Mouse (Mus musculus) thymus, postnatal 36 days (tissue): ENCODE data around the gene Inka2.

Experiments
- DNase-seq, 2 experiments: peaks; one replicate each; pipeline ENCODE4 v3.0.0; 2022; ENCODE audit warnings: mixed read lengths in 2 of 2

Gene Inka2

DNA sequence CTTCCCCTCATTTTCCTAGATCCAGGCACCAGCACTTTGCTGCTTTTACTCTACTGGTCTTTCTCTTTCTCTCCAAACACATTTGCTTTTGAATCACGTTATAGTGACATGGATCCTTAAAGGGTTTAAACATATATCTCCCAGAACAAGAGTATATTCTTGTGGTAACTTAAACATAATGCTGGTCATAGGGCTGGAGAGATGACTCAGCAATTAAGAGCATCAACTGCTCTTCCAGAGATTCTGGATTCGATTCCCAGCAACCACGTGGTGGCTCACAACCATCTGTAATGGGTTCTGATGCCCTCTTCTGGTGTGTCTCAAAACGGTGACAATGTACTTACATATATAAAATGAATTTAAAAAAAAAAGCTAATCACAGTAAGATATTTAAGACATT, 28.0 kb downstream of the Inka2 start:
- DNase-seq = no peak

DNA sequence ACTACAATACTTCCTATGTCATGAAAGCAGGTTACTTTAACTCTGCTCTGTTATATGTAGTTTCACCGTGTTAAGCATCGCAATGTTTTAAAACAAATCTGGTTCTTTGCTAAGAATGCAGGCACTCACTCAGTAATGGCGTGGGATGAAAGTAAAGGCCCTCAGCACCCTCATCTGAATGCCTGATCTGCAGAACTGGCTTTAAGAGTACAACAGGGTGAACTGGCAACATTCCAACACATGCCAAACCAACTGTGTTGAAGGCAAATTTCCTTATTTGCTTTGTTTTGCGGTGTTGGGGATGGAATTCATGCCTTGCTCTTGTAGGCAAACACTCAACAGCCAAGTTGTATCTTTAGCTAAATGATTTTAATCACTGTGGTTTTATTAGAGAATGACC, 29.1 kb downstream of the Inka2 start:
- no peak for DNase-seq

- DNase-seq = no peak
Measured at GRCm38 (mm10) chr3:105735285-105735684, 30.9 kb downstream of the Inka2 start.

DNA sequence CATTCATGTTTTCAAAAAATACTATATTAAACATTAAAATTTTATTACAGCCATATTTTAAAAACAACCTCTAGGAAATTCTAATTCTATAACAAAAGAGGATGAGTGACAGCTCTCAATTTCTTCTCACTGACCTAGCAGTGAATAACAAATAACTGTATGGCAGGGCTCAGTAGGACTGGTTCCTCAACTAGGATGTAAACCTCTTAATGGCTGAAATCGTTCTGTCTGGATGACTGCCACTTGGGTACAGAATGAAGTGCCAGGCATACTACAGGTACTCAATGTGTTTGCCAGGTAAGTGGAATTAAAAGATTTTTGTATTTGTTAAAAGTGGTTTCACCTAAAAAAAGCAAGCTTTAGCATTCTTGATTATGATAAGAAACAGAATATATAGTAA, 31.7 kb downstream of the Inka2 start:
- DNase-seq = no peak

DNA sequence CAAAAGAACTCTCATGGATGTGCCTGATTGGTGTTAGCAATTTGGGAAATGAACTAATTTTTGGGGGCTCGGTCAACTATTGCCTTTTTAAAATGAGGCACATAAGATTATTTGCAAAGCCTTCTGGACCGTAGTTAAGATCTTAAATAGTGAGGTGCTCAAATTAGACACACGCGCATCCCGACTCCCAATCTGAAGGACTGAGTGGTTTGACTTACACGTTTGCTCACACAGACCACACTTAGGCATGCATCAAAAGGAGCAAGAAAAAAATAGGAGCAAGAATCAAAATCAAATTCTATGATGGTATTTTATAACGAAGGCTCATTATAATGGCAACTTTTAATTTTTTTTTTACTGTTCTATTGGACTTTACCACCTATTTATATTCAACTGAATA, 32.7 kb downstream of the Inka2 start:
- DNase-seq = no peak

GRCm38 (mm10) chr3:105737666-105738065, 33.3 kb downstream of the Inka2 start:
- DNase-seq = no peak

DNA sequence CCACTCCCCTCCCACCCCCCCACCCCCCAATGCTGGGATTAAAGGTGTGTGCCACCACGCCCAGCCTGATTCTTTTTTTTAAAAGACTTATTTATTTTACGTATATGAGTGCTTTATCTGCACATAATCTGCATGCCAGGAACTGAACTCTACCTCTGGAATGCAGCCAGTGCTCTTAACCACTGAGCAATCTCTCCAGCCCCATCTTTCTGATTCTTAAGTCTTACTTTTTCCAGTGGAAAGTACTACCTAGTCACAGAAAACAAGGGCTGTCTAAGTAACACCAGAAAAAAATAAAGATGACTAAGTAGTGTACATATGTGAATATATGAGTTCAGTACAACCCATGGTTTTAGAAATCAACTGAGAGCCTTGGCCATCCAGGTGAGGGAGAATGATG, 42.1 kb downstream of the Inka2 start:
- no peak for DNase-seq

DNA sequence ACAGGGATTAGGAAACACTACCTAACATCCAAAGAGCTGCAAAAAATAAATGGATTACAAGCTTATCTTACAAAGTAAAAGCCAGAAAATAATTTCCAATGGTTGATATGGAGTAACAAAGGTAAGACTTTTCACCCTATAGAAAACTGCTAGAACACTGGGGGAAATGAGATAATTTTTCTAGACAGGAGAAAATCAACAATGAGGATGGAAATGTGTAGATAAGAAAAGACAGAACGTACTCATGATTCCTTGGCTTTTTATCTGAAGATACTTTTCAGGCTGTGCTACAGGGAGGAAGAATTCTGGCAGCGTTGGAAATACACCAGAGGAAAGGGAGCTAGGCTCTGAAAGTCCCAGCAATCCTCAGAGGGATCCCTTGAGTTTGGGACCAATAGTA, 46.4 kb downstream of the Inka2 start:
- no peak for DNase-seq

- no peak for DNase-seq
Measured at GRCm38 (mm10) chr3:105754184-105754583, 49.8 kb downstream of the Inka2 start.

GRCm38 (mm10) chr3:105755123-105755522, 50.7 kb downstream of the Inka2 start:
- no peak for DNase-seq

DNA sequence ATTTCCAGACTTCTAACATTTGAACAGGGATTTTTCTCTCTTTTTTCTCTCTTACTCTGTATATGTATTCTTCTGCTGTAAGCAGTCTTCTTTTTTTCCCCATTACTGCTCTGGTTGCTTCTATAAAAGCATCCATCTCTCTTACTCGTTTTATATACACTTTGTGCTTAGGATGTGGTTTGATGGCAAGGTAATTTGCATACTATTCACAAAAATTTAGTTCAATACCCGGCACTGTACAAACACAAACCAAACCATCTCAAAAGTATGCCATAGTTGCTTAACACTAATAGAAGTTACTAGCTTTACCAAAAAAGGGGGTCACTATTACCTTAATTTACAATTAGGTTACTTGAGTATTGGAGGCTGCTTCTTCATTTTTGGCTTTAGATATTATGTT, 52.1 kb downstream of the Inka2 start:
- no peak for DNase-seq

GRCm38 (mm10) chr3:105757323-105758083, 53.1 kb downstream of the Inka2 start:
- DNase-seq = no peak

GRCm38 (mm10) chr3:105758098-105758497, 53.7 kb downstream of the Inka2 start:
- DNase-seq = no peak

DNA sequence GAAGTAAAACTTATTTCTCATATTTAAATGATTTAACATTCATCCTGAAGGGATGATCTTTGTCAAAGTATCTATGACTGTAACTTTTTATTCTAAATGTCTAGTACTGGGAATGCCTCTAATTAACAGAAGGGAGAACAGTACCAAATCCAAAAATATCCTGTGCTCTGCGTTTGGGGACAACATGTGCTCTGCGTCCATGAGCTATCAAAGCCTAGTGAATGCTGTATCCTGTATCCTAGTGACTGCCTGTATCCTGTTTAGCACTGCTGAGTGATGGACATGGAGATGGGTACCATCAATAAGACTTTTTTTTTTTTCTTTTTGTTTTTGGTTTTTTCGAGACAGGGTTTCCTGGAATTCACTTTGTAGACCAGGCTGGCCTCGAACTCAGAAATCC, 54.3 kb downstream of the Inka2 start:
- DNase-seq = no peak

- DNase-seq = no peak
Measured at GRCm38 (mm10) chr3:105760063-105760462, 55.7 kb downstream of the Inka2 start.

DNA sequence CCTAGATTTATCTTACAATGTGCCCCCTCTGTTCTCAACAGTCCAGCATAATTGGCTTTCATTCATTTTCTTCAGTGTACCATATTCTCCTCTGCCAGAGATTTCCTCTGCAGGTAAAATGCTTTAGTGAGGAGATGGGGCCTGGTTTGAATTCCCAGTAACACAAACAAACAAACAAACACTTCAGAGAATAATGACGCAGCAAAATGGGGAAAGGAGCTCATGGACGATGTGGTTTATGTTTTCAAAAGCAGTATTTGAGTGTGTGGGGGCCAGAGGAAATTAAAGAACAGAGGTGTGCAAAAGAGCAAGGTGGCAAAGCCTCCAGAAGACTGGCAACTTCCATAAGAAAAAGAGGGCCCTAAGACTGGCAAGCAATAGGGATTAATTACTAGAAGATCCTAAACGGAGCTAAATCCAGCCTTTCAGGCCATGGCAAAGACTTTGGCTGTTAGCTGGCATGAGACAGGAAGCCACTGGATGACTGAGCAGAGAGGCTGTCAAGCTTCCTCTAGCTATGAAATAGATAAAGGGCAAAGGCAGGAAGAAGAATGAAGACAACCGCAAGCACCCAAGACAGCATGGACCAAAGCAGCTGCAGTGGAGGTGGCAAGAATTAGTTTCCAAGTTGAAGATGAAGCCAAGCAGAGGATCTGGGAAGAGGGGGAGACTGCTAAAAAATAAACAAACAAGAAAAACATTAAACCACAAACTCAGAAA, 58.9 kb downstream of the Inka2 start:
- peak; percentile 35 to 46 for DNase-seq

GRCm38 (mm10) chr3:105768529-105768928, 64.1 kb downstream of the Inka2 start:
- peak; percentile 28 to 43 for DNase-seq

DNA sequence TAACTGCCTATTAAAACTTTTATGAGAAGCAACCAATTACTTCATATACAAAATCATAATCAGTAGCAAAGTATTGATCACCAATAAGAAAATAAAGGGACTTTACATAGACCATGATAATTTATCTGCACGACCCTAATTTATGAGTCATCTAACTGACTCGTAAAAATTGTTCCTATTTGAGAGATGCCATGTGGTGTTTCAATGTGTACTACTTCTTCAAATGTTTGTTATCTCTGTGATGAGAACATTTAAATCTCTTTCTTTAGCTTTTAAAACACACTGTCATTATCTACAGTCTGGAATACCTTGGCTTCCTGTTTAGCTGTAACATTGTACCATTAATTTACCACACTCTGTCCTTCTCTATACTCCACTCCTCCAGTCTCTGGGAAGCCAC, 65.0 kb downstream of the Inka2 start:
- no peak for DNase-seq
